Mouse (Mus musculus) heart, adult 2 months (tissue): ENCODE data around the gene Zfp709. TPM values are rescaled to one million over a fixed set of nuclear protein-coding genes. Genes with fewer than 3 reads are reported as not detected.
"Not testable (repeated sequence)": the region's sequence is repeated elsewhere in the genome, so short reads cannot be mapped to it uniquely, and the experiment has no call there.

Experiments used
- DNase-seq, 2 experiments: peaks; one replicate each; pipeline ENCODE4 v3.0.0; 2021
- H3K27ac ChIP-seq: fragments of 200-600 bp; 2 replicates; pipeline ENCODE4 v1.8.1; 2022
- H3K27me3 ChIP-seq: fragments of 200-500 bp; 2 replicates; pipeline ENCODE4 v1.6.1; 2012; ENCODE audit warnings: mild to moderate bottlenecking, low read length, inconsistent platforms, mixed read lengths; ENCODE audit not compliant: control insufficient read depth, insufficient read depth
- H3K36me3 ChIP-seq: fragments of 200-500 bp; 2 replicates; pipeline ENCODE4 v1.6.1; 2012; ENCODE audit warnings: low read length, inconsistent platforms; ENCODE audit not compliant: control insufficient read depth, insufficient read depth
- H3K4me1 ChIP-seq: fragments of 200-500 bp; 2 replicates; pipeline ENCODE4 v1.6.1; 2011; ENCODE audit warnings: low read length; ENCODE audit not compliant: control insufficient read depth, insufficient read depth
- H3K4me3 ChIP-seq: fragments of 200-600 bp; 2 replicates; pipeline ENCODE4 v1.8.1; 2022
- H3K79me2 ChIP-seq: fragments of 200-500 bp; replicated peaks from 2 replicates; pipeline ENCODE4 v1.6.1; 2012; ENCODE audit warnings: mild to moderate bottlenecking, inconsistent platforms, low read length, moderate library complexity, mixed read lengths; ENCODE audit not compliant: control insufficient read depth, insufficient read depth
- H3K9ac ChIP-seq: fragments of 200-500 bp; 2 replicates; pipeline ENCODE4 v1.6.1; 2012; ENCODE audit warnings: low read depth, mild to moderate bottlenecking, control low read depth, inconsistent platforms, low read length, mixed read lengths
- CTCF ChIP-seq: fragments of 200-600 bp; IDR thresholded peaks from 2 replicates; pipeline ENCODE4 v1.8.1; 2022; ENCODE audit warnings: antibody characterized with exemption, mild to moderate bottlenecking, moderate library complexity
- EP300 ChIP-seq: fragments of 200-500 bp; IDR thresholded peaks from 2 replicates; pipeline ENCODE4 v1.6.1; 2011; ENCODE audit warnings: low read depth, low read length, control low read depth; ENCODE audit not compliant: insufficient read depth
- POLR2A ChIP-seq: fragments of 200-500 bp; IDR thresholded peaks from 2 replicates; pipeline ENCODE4 v1.6.1; 2011; ENCODE audit warnings: mild to moderate bottlenecking, low read depth, low read length, control low read depth; ENCODE audit not compliant: insufficient read depth
- WGBS: fragments of 180-500 bp; shearing (Covaris S2); methylation state at CpG from one replicate; pipeline ENCODE4 v1.1.7; 2018; 5-methylcytosine and 5-hydroxymethylcytosine counted together
- intact Hi-C: fragments of 180-260 bp; cut with DNase I; formaldehyde crosslinking; loops from one replicate; pipeline ENCODE4 v1.15.1; 2025
- polyA plus RNA-seq: library from polyadenylated mRNA; depleted of rRNA; stranded (reverse); fragments of >200 nt; gene quantifications from 2 replicates; pipeline ENCODE4 v1.2.3, GENCODE M21; 2012
- total RNA-seq, 2 experiments: library from RNA; stranded (reverse); gene quantifications; 2 replicates each; pipeline ENCODE4 v1.2.3; 2021

The Zfp709 gene
- total and polyA plus RNA-seq, 3 experiments = 0.59 to 6.2 (median 4.4) TPM

- H3K27ac ChIP-seq, H3K79me2 ChIP-seq, intact Hi-C loops, DNase-seq, H3K4me1 ChIP-seq, H3K9ac ChIP-seq, H3K4me3 ChIP-seq, H3K27me3 ChIP-seq, H3K36me3 ChIP-seq: not testable (repeated sequence)
- WGBS = 69% methylated on average over 9 of the region's 10 CpGs
Measured at GRCm38 (mm10) chr8:71856630-71857328, 25.0 kb upstream of the Zfp709 start.

GRCm38 (mm10) chr8:71857364-71857763, 24.5 kb upstream of the Zfp709 start:
- H3K36me3 ChIP-seq, H3K4me1 ChIP-seq, DNase-seq, H3K27ac ChIP-seq, H3K4me3 ChIP-seq, H3K9ac ChIP-seq, intact Hi-C loops, H3K27me3 ChIP-seq, H3K79me2 ChIP-seq: not testable (repeated sequence)
- 76% methylated on average over 2 of the region's 2 CpGs for WGBS

GRCm38 (mm10) chr8:71861551-71861950, 20.3 kb upstream of the Zfp709 start:
- DNase-seq, H3K9ac ChIP-seq, H3K4me1 ChIP-seq, H3K27ac ChIP-seq, H3K36me3 ChIP-seq, H3K27me3 ChIP-seq, intact Hi-C loops, H3K4me3 ChIP-seq, H3K79me2 ChIP-seq: not testable (repeated sequence)
- WGBS = 72% methylated on average over 1 of the region's 1 CpGs

DNA sequence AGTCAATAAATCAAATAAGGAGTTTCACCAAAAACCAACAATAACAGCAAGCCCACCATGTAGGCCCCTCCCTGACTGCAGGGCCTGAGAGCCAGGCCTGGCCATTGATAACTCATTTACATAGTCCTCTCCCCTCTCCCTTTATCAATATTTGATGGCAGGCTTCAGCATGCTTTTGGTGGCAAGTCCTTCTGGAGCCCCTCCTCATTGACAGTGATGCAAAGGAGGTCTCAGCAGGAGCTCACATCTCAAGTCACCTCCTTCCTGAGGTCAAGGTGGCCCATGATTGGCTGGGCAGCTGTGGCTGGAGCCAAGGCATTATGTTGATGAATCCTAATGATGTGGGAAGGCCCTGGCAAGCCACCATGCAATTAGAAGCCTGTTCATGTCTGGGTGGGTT, 19.8 kb upstream of the Zfp709 start:
- intact Hi-C loops, DNase-seq, H3K4me1 ChIP-seq, H3K4me3 ChIP-seq, H3K36me3 ChIP-seq, H3K27me3 ChIP-seq, H3K27ac ChIP-seq, H3K9ac ChIP-seq, H3K79me2 ChIP-seq: not testable (repeated sequence)

DNA sequence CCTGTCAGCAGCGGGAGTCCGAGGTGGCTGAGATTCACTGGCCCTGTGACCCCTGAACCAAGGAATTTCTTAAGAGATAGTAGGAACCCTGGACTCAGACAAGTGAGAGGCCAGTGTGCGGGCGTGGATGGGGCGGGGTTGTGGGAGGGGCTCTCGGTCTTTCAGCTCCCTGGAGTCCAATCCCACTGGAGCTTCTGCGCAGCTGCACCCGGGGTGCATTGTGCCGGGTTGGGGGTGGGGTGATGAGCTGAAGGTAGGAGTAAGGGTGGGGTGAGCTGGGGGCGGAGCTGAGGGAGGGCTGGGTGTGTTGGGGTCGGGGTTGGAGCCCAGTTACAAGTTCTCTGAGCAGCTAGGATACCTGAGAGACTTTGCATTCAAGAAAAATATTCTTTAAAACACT, 18.8 kb downstream of the Zfp709 start:
- intact Hi-C loops = not testable (repeated sequence)

DNA sequence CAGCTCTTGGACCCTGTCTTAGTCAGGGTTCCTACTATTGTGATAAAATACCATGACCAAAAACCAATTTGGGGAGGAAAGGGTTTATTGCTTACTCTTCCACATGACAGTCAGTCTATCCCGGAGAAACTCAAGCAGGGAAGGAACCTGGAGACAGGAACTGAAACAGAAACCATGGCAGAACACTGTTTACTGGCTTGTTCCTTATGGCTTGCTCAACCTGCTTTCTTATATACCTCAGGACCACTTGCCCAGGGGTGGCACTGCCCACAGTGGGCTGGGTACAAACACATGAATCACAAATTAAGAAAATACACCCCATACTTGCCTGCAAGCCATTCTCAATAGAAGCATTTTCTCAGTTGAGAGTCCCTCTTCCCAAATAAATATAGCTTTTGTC, 21.3 kb downstream of the Zfp709 start:
- H3K4me3 ChIP-seq, H3K36me3 ChIP-seq, H3K27me3 ChIP-seq, H3K79me2 ChIP-seq, intact Hi-C loops, H3K9ac ChIP-seq, H3K27ac ChIP-seq, DNase-seq, H3K4me1 ChIP-seq: not testable (repeated sequence)
- 41% methylated on average over 1 of the region's 1 CpGs for WGBS

More for the DNA sequence above, 18.8 kb downstream of the Zfp709 start:
- H3K9ac ChIP-seq, H3K27me3 ChIP-seq, H3K36me3 ChIP-seq, DNase-seq, H3K4me3 ChIP-seq, H3K27ac ChIP-seq, H3K79me2 ChIP-seq, H3K4me1 ChIP-seq: not testable (repeated sequence)
- WGBS = 34% methylated on average over 11 of the region's 11 CpGs

GRCm38 (mm10) chr8:71906809-71907208, 25.0 kb downstream of the Zfp709 start:
- Histone ChIP-seq H3K36me3 (no peaks in the 10 kb centered on the region), H3K4me3 (no peak overlapping the region), H3K27ac (no peak overlapping the region), H3K4me1 (no peaks in the 10 kb centered on the region; the same call in 1 of the 2 replicates), H3K27me3 (no peaks in the 10 kb centered on the region), H3K9ac (no peak overlapping the region), H3K79me2 (no peaks in the 10 kb centered on the region)
- no peak for TF ChIP-seq EP300
- no peak for TF ChIP-seq POLR2A
- TF ChIP-seq CTCF = no peak
- intact Hi-C loops = loop anchor here (5.0 kb wide), 2 partner anchors 45 to 65 kb away; partner anchors contain the start of gene Zfp961
- 97% methylated on average over 1 of the region's 1 CpGs for WGBS
- no peak for DNase-seq
